Mouse (Mus musculus) liver, embryonic 13.5 days (tissue): Measurements from ENCODE around the gene Ccser2. TPM values are rescaled to one million over a fixed set of nuclear protein-coding genes. Genes with fewer than 3 reads are reported as not detected.

Experiments
- ATAC-seq: fragments of 200-750 bp; cut with Nextera tagmentation; 2 replicates; pipeline ENCODE4 v1.8.0; 2017; ENCODE audit warnings: low read depth, mild to moderate bottlenecking, moderate number of reproducible peaks, moderate library complexity
- DNase-seq: peaks from one replicate; pipeline ENCODE4 v3.0.0; 2022
- H3K27ac ChIP-seq: fragments of 300-500 bp; sonication (generic); 2 replicates; pipeline ENCODE4 v1.5.1; 2015; ENCODE audit warnings: moderate library complexity, mild to moderate bottlenecking, inconsistent platforms
- H3K27me3 ChIP-seq: fragments of 300-500 bp; sonication (generic); 2 replicates; pipeline ENCODE4 v1.6.1; 2015; ENCODE audit warnings: mild to moderate bottlenecking, inconsistent platforms
- H3K36me3 ChIP-seq: fragments of 300-500 bp; sonication (generic); 2 replicates; pipeline ENCODE4 v1.6.1; 2015; ENCODE audit warnings: mild to moderate bottlenecking, inconsistent platforms
- H3K4me1 ChIP-seq: fragments of 300-500 bp; sonication (generic); replicated peaks from 2 replicates; pipeline ENCODE4 v1.6.1; 2015; ENCODE audit warnings: inconsistent platforms
- H3K4me2 ChIP-seq: fragments of 300-500 bp; sonication (generic); 2 replicates; pipeline ENCODE4 v1.6.1; 2015; ENCODE audit warnings: inconsistent platforms, mild to moderate bottlenecking, moderate library complexity
- H3K4me3 ChIP-seq: fragments of 300-500 bp; sonication (generic); replicated peaks from 2 replicates; pipeline ENCODE4 v1.5.1; 2015; ENCODE audit warnings: mild to moderate bottlenecking, inconsistent platforms
- H3K9ac ChIP-seq: fragments of 300-500 bp; sonication (generic); 2 replicates; pipeline ENCODE4 v1.6.1; 2015; ENCODE audit warnings: mild to moderate bottlenecking, inconsistent platforms
- H3K9me3 ChIP-seq: fragments of 300-500 bp; sonication (generic); replicated peaks from 2 replicates; pipeline ENCODE4 v1.6.1; 2016; ENCODE audit warnings: inconsistent platforms
- WGBS: fragments of 180-500 bp; shearing (Covaris S2); methylation state at CpG from one replicate; pipeline ENCODE4 v1.1.7; 2015; ENCODE audit not compliant: insufficient replicate concordance; 5-methylcytosine and 5-hydroxymethylcytosine counted together
- polyA plus RNA-seq: library from polyadenylated mRNA; unstranded; fragments of >200 nt; fragmentation: Nextera tagmentation; extraction: Ambion mirVana; gene quantifications from 2 replicates; pipeline ENCODE4 v1.2.1, GENCODE M21; 2015

Gene Ccser2
- polyA plus RNA-seq, 1 experiment from 2014 or later: 6.4 TPM

DNA sequence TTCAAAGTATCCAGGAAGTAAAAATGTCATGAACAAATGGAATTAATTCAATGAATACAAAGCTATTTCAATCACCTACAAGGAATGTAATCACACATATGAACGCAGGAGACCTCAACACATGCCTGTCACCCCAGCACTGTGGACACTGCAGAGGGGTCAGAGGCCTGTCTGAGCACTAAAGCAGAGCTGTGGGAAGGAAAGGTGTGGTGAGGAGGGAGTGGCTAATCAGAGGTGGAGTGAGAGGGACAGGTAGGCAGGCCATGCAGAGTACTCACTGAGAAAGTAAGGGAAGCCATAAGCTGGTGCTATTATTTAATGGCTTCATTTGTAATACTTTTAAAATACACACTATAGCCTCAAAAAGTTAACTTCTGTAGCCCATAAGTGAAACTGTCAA lies 64.4 kb downstream of the Ccser2 start:
- no peaks in the 10 kb centered on the region for H3K4me1 ChIP-seq
- no peak overlapping the region for H3K4me3 ChIP-seq
- no peak overlapping the region for H3K4me2 ChIP-seq
- H3K27ac ChIP-seq: no peak overlapping the region
- DNase-seq: no peak
- no peaks in the 10 kb centered on the region for H3K9me3 ChIP-seq
- WGBS: 63% methylated on average over 1 of the region's 1 CpGs
- H3K27me3 ChIP-seq: no peaks in the 10 kb centered on the region
- no peak overlapping the region for H3K9ac ChIP-seq
- no peaks in the 10 kb centered on the region for H3K36me3 ChIP-seq
- no peak for ATAC-seq

DNA sequence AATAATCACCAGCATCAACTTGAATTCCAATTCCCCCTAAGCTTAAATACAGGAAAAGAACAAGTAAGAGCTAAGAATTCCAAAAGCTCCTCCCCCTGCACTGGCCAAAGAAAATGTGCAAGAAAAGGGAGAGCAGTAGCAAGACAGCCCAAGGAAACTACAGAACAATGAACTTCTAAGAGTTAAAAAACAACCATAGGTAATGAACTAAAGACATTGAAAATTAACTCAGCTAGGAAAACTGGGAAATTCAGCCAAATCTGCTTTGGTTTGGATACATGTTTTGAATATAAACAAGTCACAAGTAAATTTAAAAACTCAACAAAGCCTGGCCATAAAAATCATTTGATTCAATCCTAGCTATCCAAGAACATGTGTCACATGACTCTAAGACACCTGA lies 67.7 kb downstream of the Ccser2 start:
- Histone ChIP-seq H3K4me2 (no peak overlapping the region), H3K9ac (no peak overlapping the region), H3K4me3 (no peak overlapping the region), H3K4me1 (no peaks in the 10 kb centered on the region), H3K36me3 (no peaks in the 10 kb centered on the region), H3K27me3 (no peaks in the 10 kb centered on the region), H3K9me3 (no peaks in the 10 kb centered on the region), H3K27ac (no peak overlapping the region)
- ATAC-seq: no peak
- DNase-seq: no peak

DNA sequence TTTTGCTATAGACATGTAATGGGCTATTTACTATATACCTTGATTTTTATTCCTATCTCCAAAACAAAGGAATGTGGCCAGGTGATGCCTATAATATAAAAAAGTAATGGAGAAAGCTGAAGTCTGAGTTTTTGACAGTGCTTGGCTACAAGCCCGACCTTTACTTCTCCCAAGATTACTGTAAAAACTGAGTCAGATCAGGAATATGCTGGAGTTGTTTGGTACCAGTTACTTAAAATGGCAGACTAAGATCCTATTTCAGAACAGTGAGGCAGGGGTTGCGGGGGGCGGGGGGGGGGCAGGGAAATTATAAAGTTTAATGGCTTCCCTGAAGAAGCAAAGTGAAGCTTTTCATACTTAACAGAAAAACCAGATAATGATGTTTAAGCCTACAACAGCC lies 73.9 kb downstream of the Ccser2 start:
- 61% methylated on average over 3 of the region's 3 CpGs for WGBS

DNA sequence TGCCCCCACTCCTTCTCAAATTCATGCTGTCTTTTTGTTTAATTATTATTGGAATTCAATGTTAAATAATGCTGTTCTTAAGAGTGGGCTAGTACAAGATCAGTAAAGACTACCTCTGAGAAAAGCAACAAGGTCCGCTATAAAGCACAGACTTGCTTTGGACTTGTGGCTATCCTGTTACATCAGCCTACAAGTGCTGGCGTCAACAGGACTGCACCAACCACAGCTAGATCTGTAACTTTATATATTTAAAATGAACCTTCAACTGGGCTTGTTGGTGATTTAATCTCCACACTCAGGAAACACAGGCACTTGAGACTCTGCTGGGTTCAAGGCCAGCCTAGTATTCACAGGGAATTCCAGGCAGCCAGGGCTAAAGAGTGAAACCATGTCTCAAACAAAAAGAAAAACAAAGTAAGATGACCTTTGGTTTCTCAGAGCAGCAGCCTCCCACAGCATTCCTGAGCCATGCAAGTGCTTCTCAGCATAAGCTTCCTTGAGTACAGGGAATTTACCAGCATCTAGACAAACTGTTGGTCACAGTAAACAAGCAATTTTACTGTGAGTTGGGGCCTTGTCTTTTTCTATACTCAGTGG lies 75.7 kb downstream of the Ccser2 start:
- Histone ChIP-seq H3K36me3 (no peaks in the 10 kb centered on the region), H3K9ac (no peak overlapping the region), H3K9me3 (no peaks in the 10 kb centered on the region), H3K27me3 (no peaks in the 10 kb centered on the region), H3K4me3 (no peak overlapping the region), H3K27ac (no peak overlapping the region), H3K4me2 (no peak overlapping the region), H3K4me1 (0 out of 2 replicates have a peak, but pooled peaks cover 3% of the 10 kb centered on the region)
- DNase-seq (no peak), ATAC-seq (no peak)
- 74% methylated on average over 2 of the region's 2 CpGs for WGBS

More for the DNA sequence above, 73.9 kb downstream of the Ccser2 start:
- no peak overlapping the region for H3K9ac ChIP-seq
- H3K36me3 ChIP-seq: no peaks in the 10 kb centered on the region
- H3K4me2 ChIP-seq: no peak overlapping the region
- H3K27me3 ChIP-seq: no peaks in the 10 kb centered on the region
- no peak overlapping the region for H3K27ac ChIP-seq
- no peak overlapping the region for H3K4me3 ChIP-seq
- no peaks in the 10 kb centered on the region for H3K9me3 ChIP-seq
- no peak for DNase-seq
- ATAC-seq: no peak
- H3K4me1 ChIP-seq: 0 out of 2 replicates have a peak, but pooled peaks cover 3% of the 10 kb centered on the region

DNA sequence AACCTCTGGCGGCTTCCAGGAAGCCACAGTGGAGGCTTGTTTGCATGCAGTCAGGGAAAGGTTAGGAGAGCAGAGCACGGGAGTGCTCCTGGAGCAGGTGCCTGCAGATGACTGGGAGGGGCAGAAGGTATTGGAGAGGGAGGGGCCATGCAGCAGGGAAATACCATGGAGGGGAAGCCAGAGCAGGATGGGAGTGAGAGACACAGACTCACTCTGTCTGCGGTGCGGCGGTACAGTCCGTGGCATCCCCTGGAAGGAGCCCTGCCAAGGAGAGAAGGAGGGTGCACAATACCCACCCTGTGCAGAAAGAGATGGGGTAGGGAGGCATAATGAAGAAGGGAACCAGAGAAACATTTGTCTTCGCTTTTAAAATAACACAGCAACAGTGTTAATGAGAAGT lies 78.4 kb downstream of the Ccser2 start:
- no peaks in the 10 kb centered on the region for H3K36me3 ChIP-seq
- no peaks in the 10 kb centered on the region for H3K27me3 ChIP-seq
- no peak overlapping the region for H3K4me2 ChIP-seq
- H3K4me3 ChIP-seq: no peak overlapping the region
- no peak overlapping the region for H3K9ac ChIP-seq
- H3K4me1 ChIP-seq: 0 out of 2 replicates have a peak, but pooled peaks cover 3% of the 10 kb centered on the region
- ATAC-seq: no peak
- H3K9me3 ChIP-seq: no peaks in the 10 kb centered on the region
- WGBS: 68% methylated on average over 7 of the region's 7 CpGs
- no peak overlapping the region for H3K27ac ChIP-seq
- DNase-seq: no peak

DNA sequence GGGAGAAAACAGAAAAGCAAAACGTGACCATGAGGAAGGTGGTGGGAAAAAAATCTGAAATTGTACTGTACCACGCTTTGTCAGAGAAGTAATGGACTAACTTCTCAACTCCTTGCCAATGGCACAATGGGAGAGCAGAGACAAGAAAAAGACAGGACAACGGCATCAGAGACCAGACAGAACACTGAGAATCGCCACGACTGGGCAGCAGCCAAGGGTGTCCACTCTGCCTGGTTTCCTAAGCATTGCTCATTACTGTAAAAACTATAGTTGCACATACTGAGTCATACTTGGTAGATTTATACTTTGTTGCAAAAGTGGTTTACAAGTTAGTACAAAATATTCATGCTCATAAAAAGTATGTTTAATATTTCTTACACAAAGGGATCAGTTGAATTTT lies 82.9 kb downstream of the Ccser2 start:
- H3K4me3 ChIP-seq: no peak overlapping the region
- H3K27ac ChIP-seq: no peak overlapping the region
- H3K4me2 ChIP-seq: no peak overlapping the region
- ATAC-seq (no peak), DNase-seq (no peak)
- H3K4me1 ChIP-seq: no peaks in the 10 kb centered on the region
- no peaks in the 10 kb centered on the region for H3K27me3 ChIP-seq
- no peaks in the 10 kb centered on the region for H3K36me3 ChIP-seq
- H3K9me3 ChIP-seq: no peaks in the 10 kb centered on the region
- WGBS: 72% methylated on average over 5 of the region's 5 CpGs
- H3K9ac ChIP-seq: no peak overlapping the region

DNA sequence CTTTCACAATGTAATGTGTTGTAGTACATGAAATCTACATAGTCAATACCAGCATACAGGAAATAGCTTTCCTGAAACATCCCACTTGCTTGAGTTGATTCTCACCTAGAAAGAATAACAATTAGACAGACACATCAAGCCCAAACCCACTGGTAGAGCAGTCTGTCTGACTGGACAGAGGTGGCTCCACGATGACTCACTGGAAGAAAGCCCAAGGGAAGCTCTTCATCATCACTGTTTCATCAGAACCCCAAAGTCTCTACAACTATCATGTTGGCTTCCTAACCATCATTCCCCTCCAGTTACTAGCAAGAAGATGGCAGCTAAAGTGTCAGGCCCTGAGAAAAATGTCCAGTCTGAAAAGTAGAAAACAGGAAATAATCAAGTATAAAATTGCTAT lies 83.5 kb downstream of the Ccser2 start:
- no peaks in the 10 kb centered on the region for H3K9me3 ChIP-seq
- no peak overlapping the region for H3K4me3 ChIP-seq
- H3K36me3 ChIP-seq: no peaks in the 10 kb centered on the region
- no peaks in the 10 kb centered on the region for H3K27me3 ChIP-seq
- no peak overlapping the region for H3K4me2 ChIP-seq
- no peaks in the 10 kb centered on the region for H3K4me1 ChIP-seq
- DNase-seq (no peak), ATAC-seq (no peak)
- WGBS: 58% methylated on average over 1 of the region's 1 CpGs
- no peak overlapping the region for H3K27ac ChIP-seq
- no peak overlapping the region for H3K9ac ChIP-seq

DNA sequence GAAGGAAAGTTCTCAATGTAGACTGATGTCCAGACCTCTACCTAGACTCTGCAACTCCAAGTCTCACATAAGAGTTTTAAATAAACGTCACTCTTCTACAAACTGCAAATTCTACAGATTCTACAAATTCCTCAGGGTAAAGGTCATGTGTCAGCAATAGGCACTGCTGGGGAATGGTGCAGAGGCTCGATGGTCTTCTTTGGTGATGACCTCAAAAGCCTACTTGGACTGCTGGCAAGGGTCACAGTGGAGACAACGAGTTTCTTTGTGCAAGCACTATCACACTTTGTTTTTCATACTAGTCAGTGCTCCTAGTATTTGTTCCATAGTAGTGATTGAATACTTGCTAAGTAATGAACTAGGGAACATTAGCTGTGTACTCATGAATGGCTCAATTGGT lies 85.0 kb downstream of the Ccser2 start:
- 55% methylated on average over 3 of the region's 3 CpGs for WGBS
- Histone ChIP-seq H3K27me3 (no peaks in the 10 kb centered on the region), H3K4me3 (no peak overlapping the region), H3K9ac (no peak overlapping the region), H3K36me3 (0 out of 2 replicates have a peak, but pooled peaks cover 5% of the 10 kb centered on the region), H3K4me2 (no peak overlapping the region), H3K9me3 (no peaks in the 10 kb centered on the region), H3K27ac (no peak overlapping the region), H3K4me1 (no peaks in the 10 kb centered on the region)
- ATAC-seq (no peak), DNase-seq (no peak)

DNA sequence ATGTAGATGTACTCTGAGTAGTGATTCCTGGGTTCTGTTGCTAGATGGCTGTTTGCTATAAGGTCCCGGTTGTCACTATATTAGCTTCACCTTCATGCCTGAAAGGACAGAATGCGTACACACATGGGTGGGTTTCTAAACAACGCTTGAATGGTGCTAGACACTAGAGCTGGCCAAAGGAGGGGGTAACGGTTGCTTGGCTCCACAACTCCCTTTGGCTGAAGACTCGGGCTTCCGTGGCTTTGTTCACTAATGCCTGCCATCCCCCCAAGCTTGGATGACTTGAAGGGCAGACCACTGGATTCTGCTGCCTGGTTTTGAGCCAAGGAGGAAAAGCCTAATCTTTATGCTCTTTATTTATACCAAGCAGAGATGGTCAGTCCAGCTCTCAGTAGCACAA lies 98.3 kb downstream of the Ccser2 start:
- WGBS: 71% methylated on average over 6 of the region's 6 CpGs
- Histone ChIP-seq H3K27ac (no peak overlapping the region), H3K4me1 (no peaks in the 10 kb centered on the region), H3K4me3 (no peak overlapping the region), H3K27me3 (no peaks in the 10 kb centered on the region), H3K36me3 (no peaks in the 10 kb centered on the region), H3K9ac (no peak overlapping the region), H3K9me3 (no peaks in the 10 kb centered on the region), H3K4me2 (no peak overlapping the region)
- DNase-seq (no peak), ATAC-seq (no peak)

DNA sequence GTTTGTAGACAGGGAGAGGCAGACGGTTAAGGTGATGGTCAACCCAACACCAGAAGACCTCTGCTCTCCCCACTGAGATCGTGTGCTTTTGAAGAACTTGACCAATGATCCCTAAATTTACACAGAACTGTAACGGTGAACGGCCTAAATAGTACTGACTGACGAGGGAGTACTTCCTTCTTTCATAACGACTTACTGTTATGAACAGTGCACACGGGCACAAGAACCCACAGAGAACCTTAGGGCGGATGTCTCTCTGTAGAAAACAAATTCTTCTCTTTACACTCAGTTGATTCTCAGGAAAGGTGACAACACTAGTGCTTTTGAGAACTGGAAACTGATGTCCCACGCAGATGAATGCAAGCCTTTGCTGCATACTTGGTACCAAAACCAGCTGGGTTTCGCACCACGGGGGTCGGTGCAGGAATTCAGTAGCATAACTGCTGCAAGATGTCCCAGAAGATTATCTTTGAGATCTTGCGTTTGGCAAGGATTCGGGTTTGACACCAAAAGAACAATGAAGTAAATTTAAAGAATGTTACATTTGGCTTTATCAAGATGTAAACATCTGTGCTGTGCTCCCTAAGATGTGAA lies 99.7 kb downstream of the Ccser2 start:
- no peak overlapping the region for H3K27ac ChIP-seq

DNA sequence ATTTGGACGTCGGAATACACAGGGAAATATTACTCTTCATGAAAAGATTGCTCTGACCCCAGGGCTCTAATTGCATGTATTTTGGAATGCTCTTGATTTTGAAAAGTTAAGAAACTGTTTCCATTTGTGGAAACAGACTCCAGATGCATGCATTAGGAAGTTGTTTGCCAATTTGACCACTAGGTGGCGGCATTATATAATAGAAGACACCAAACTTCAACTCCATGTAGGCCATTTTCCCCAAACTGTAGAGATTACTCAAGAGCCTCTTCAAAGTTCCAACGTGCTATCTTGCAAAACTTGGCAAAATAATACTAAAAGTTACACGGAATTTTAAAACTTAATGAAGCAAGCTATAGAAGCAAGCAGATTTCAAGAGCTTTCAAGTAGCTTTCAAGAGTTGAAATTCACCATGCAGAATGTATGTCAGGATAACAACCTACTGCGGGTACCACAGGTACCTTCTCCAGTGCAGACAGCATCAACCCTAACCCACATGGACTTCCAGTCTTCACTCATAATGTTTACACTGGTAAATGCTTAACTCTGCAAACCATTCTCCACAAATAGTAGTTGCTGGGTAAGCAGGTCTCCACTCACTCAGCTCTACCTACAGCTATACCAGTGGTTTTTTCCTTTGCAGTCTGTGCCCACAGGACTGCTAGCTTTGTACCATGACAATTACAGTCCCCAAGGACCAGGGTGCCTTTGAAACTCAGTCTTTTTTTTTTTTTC lies 101.4 kb downstream of the Ccser2 start:
- no peak overlapping the region for H3K4me2 ChIP-seq
- DNase-seq (no peak), ATAC-seq (no peak)
- no peaks in the 10 kb centered on the region for H3K36me3 ChIP-seq
- H3K9me3 ChIP-seq: no peaks in the 10 kb centered on the region
- no peak overlapping the region for H3K27ac ChIP-seq
- no peak overlapping the region for H3K4me3 ChIP-seq
- H3K4me1 ChIP-seq: peaks cover 7% of the 10 kb centered on the region; the same call in 1 of the 2 replicates
- 15% methylated on average over 6 of the region's 6 CpGs for WGBS
- H3K27me3 ChIP-seq: no peaks in the 10 kb centered on the region
- no peak overlapping the region for H3K9ac ChIP-seq

More for the DNA sequence above, 99.7 kb downstream of the Ccser2 start:
- no peak overlapping the region for H3K4me3 ChIP-seq
- H3K9ac ChIP-seq: no peak overlapping the region
- no peak for ATAC-seq
- H3K27me3 ChIP-seq: no peaks in the 10 kb centered on the region
- H3K9me3 ChIP-seq: no peaks in the 10 kb centered on the region
- no peak for DNase-seq
- 42% methylated on average over 14 of the region's 14 CpGs for WGBS
- peaks cover 2% of the 10 kb centered on the region; the same call in 1 of the 2 replicates for H3K4me1 ChIP-seq
- no peak overlapping the region for H3K4me2 ChIP-seq
- no peaks in the 10 kb centered on the region for H3K36me3 ChIP-seq
